Mouse (Mus musculus): ENCODE results near the gene Olfr1393. TPM values are rescaled to one million over a fixed set of nuclear protein-coding genes. Genes with fewer than 3 reads are reported as not detected.
A peak's percentile ranks its signal among the peaks of the same experiment; 100 is the strongest.

Gene Olfr1393
- polyA plus RNA-seq, 1 experiment from 2014 or later = not detected

DNA sequence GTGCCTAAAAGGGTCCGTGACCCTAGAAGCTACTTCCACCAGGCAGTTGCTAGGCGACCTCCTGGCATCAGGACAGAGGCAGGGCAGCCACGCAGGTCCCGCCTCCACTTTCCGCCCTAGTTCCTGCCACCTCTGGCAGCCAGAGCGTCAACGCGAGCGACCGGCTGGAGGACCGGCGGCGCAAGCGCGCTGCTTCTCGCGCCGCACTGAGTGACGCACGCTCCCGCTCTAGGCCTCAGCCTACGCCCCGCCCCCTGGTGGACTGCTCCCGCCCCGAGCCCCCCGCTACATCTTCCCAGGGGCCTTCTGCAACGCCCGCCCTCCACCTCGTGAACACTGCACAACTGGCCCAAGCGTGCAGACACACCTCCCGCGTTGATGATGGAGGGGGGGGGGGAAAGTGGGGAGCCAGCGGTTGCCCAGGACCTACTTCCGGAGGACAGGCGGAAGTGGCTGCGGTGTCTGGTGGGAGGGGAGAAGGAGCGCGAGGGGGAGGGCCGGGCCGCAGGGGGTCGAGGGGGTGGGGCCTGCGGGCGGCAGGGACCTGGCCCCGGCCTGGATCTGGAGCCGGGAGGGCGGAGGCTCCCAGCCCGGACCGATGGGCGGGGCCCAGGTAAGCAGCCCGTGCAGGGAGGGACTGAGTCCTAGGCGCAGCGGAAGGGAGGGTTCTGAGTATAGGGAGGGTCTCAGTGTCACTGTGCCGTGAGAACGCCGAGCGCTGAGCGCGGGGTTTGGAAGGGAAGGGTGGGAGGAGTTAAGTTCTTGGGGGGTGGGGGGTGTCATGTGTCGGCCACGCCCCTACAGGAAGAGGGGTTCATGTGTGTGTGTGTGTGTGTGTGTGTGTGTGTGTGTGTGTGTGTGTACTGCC lies 34.1 kb upstream of the Olfr1393 start, which contains the start of gene Mgat1:
TSS of gene Mgat1 (plus strand) at position 465 of the 868 bp plus-strand sequence.
- Histone ChIP-seq H3K27me3 (replicated peaks; ENCODE audit: control insufficient read depth, insufficient read depth, low read length) (no peaks in the 10 kb centered on the region), H3K4me2 (peak within 1 kb of the TSS; percentile 86), H3K9ac (ENCODE audit: low read depth, low read length) (peak within 1 kb of the TSS; percentile 66), H3K27ac (ENCODE audit: low read depth, low read length) (peak within 1 kb of the TSS; percentile 86), H3K9me3 (ENCODE audit: control insufficient read depth, low read length) (no peaks in the 10 kb centered on the region), H3K4me3 (ENCODE audit: low read depth, low read length) (peak within 1 kb of the TSS; percentile 59), H3K36me3 (ENCODE audit: control insufficient read depth, insufficient read depth, low read length) (no peaks in the 10 kb centered on the region), H3K4me1 (replicated peaks; ENCODE audit: control insufficient read depth, insufficient read depth, low read length) (peaks cover 47% of the 10 kb centered on the region)
- under 1% methylated on average over 57 of the region's 60 CpGs for WGBS
- DNase-seq (ENCODE audit: low spot score) = peak; percentile 97
- peak; percentile 90 for ATAC-seq (replicated peaks; ENCODE audit: low FRiP score)

DNA sequence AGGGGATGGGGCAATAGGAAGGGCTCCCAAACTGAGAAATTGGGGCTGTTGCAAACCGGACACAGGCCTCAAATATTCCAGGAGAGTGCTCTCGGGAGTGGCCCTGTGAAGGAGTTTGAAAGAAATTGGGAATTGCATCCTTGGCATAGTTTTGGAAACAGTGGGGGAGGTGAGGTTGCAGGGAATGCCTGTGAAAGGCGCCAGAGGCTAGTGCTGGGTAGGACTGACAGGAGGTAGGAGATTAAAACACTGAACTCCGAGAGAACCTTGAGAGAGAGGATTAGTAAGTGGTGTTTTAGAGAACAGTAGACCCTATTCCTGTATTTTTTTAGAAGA lies 33.5 kb upstream of the Olfr1393 start:
- peak overlapping the region; percentile 66 for H3K9ac ChIP-seq (ENCODE audit: low read depth, low read length)
- ATAC-seq (replicated peaks; ENCODE audit: low FRiP score) = no peak
- no peaks in the 10 kb centered on the region for H3K27me3 ChIP-seq (replicated peaks; ENCODE audit: control insufficient read depth, insufficient read depth, low read length)
- 4% methylated on average over 4 of the region's 4 CpGs for WGBS
- peak overlapping the region; percentile 86 for H3K27ac ChIP-seq (ENCODE audit: low read depth, low read length)
- H3K9me3 ChIP-seq (ENCODE audit: control insufficient read depth, low read length) = no peaks in the 10 kb centered on the region
- DNase-seq (ENCODE audit: low spot score) = no peak
- no peaks in the 10 kb centered on the region for H3K36me3 ChIP-seq (ENCODE audit: control insufficient read depth, insufficient read depth, low read length)
- H3K4me3 ChIP-seq (ENCODE audit: low read depth, low read length) = peak overlapping the region; percentile 59
- H3K4me1 ChIP-seq (replicated peaks; ENCODE audit: control insufficient read depth, insufficient read depth, low read length) = peaks cover 52% of the 10 kb centered on the region
- peak overlapping the region; percentile 86 for H3K4me2 ChIP-seq

GRCm38 (mm10) chr11:49245176-49245575 lies 32.9 kb upstream of the Olfr1393 start:
- Histone ChIP-seq H3K4me1 (replicated peaks; ENCODE audit: control insufficient read depth, insufficient read depth, low read length) (peaks cover 58% of the 10 kb centered on the region), H3K9ac (ENCODE audit: low read depth, low read length) (no peak overlapping the region), H3K4me3 (ENCODE audit: low read depth, low read length) (peak overlapping the region; percentile 59), H3K27ac (ENCODE audit: low read depth, low read length) (peak overlapping the region; percentile 86), H3K9me3 (ENCODE audit: control insufficient read depth, low read length) (no peaks in the 10 kb centered on the region), H3K4me2 (peak overlapping the region; percentile 86), H3K27me3 (replicated peaks; ENCODE audit: control insufficient read depth, insufficient read depth, low read length) (no peaks in the 10 kb centered on the region), H3K36me3 (ENCODE audit: control insufficient read depth, insufficient read depth, low read length) (no peaks in the 10 kb centered on the region)
- DNase-seq (ENCODE audit: low spot score) (peak; percentile 48), ATAC-seq (replicated peaks; ENCODE audit: low FRiP score) (no peak)
- WGBS = 16% methylated on average over 7 of the region's 7 CpGs

GRCm38 (mm10) chr11:49245634-49246415 lies 32.3 kb upstream of the Olfr1393 start:
- ATAC-seq (replicated peaks; ENCODE audit: low FRiP score) (no peak), DNase-seq (ENCODE audit: low spot score) (no peak)
- Histone ChIP-seq H3K4me2 (peak overlapping the region; percentile 86), H3K4me3 (ENCODE audit: low read depth, low read length) (peak overlapping the region; percentile 59), H3K27ac (ENCODE audit: low read depth, low read length) (0 out of 2 replicates have a peak overlapping the region, but pooled peaks have one; percentile 35), H3K9me3 (ENCODE audit: control insufficient read depth, low read length) (no peaks in the 10 kb centered on the region), H3K9ac (ENCODE audit: low read depth, low read length) (no peak overlapping the region), H3K36me3 (ENCODE audit: control insufficient read depth, insufficient read depth, low read length) (no peaks in the 10 kb centered on the region), H3K4me1 (replicated peaks; ENCODE audit: control insufficient read depth, insufficient read depth, low read length) (peaks cover 58% of the 10 kb centered on the region), H3K27me3 (replicated peaks; ENCODE audit: control insufficient read depth, insufficient read depth, low read length) (no peaks in the 10 kb centered on the region)
- 16% methylated on average over 12 of the region's 12 CpGs for WGBS

DNA sequence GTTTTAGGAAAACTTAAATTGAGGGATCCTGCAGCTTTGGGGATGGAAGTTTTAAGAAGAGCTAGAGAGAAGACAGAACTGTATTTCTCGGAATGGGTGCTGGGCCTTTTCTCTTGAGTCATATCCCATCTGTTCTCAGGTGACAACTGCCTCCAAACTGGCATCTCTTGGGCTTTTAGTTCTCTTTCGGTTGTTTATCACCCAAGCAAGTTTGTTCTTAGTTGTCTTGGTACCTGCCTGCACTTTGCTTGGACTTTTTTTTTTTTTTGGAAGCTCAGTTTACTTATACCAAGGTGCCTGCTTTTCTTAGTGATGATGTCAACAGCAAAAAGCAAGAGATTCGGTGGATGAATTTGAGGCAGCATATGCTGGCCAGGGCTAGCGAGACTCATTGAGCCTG lies 31.6 kb upstream of the Olfr1393 start:
- Histone ChIP-seq H3K27me3 (replicated peaks; ENCODE audit: control insufficient read depth, insufficient read depth, low read length) (no peaks in the 10 kb centered on the region), H3K4me2 (peak overlapping the region; percentile 86), H3K9me3 (ENCODE audit: control insufficient read depth, low read length) (no peaks in the 10 kb centered on the region), H3K4me1 (replicated peaks; ENCODE audit: control insufficient read depth, insufficient read depth, low read length) (peaks cover 63% of the 10 kb centered on the region), H3K9ac (ENCODE audit: low read depth, low read length) (no peak overlapping the region), H3K27ac (ENCODE audit: low read depth, low read length) (no peak overlapping the region), H3K4me3 (ENCODE audit: low read depth, low read length) (peak overlapping the region; percentile 59; the same call in 1 of the 2 replicates), H3K36me3 (ENCODE audit: control insufficient read depth, insufficient read depth, low read length) (no peaks in the 10 kb centered on the region)
- no peak for ATAC-seq (replicated peaks; ENCODE audit: low FRiP score)
- DNase-seq (ENCODE audit: low spot score) = no peak
- WGBS = 83% methylated on average over 4 of the region's 4 CpGs

DNA sequence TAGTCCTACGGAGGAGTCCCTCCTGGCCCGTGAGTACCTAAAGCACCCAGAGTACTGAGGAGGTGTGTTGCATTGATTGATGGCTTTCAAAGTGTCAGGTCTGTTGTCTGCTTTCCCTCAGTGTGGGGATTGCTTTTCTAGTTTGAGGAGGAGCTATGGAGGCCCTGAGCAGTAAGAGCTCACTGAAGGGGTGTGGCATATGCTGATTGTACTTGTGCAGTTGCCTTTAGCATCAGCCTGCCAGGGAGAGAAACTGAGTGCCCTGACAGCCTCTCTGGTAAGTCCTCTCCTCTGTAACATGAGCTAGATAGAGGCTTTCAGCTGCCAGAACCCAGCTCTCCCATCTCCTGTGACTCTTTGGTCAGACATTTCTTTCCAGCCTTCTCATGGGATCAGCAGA lies 30.8 kb upstream of the Olfr1393 start:
- no peaks in the 10 kb centered on the region for H3K27me3 ChIP-seq (replicated peaks; ENCODE audit: control insufficient read depth, insufficient read depth, low read length)
- H3K9me3 ChIP-seq (ENCODE audit: control insufficient read depth, low read length) = no peaks in the 10 kb centered on the region
- 48% methylated on average over 2 of the region's 2 CpGs for WGBS
- peak overlapping the region; percentile 86; the same call in 1 of the 2 replicates for H3K4me2 ChIP-seq
- no peaks in the 10 kb centered on the region for H3K36me3 ChIP-seq (ENCODE audit: control insufficient read depth, insufficient read depth, low read length)
- DNase-seq (ENCODE audit: low spot score) = no peak
- no peak overlapping the region for H3K9ac ChIP-seq (ENCODE audit: low read depth, low read length)
- H3K27ac ChIP-seq (ENCODE audit: low read depth, low read length) = no peak overlapping the region
- ATAC-seq (replicated peaks; ENCODE audit: low FRiP score) = no peak
- no peak overlapping the region for H3K4me3 ChIP-seq (ENCODE audit: low read depth, low read length)
- H3K4me1 ChIP-seq (replicated peaks; ENCODE audit: control insufficient read depth, insufficient read depth, low read length) = peaks cover 70% of the 10 kb centered on the region

DNA sequence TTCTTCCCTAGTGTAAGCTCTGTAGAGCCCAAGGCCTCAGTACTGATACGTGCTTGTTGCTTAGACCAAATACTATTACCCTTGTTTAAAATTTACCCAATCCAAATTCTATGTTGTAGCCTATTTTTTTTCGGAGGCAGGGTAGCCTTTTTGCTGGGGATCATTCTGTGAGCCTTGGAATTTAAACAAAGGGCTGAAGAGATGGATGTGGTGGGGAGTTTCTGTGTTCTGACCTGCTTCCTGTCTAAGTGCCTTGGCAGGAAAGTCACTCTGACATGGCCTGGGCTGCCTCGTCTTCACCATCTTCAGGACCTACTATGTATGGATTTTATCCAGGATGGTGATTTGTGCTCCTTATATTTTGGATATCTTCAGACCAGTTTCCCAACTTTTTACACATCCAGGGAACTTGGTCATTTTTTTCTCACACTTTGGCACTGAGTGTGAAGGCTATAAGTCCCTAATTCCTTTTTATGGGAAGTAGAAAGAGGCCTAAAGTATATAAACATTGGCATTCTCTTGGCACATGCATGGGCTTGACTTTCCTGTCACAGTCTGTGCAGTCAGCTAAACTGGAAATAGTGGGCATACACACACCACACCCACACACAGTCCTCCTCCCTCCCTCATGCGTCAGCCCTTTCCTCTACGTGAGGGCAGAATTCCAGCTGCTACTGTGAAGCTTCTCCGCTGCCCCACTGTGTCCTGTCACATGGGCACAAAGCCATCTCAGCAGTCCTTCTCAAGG lies 29.7 kb upstream of the Olfr1393 start:
- Histone ChIP-seq H3K9ac (ENCODE audit: low read depth, low read length) (no peak overlapping the region), H3K4me1 (replicated peaks; ENCODE audit: control insufficient read depth, insufficient read depth, low read length) (peaks cover 65% of the 10 kb centered on the region)
- WGBS = 67% methylated on average over 6 of the region's 6 CpGs

GRCm38 (mm10) chr11:49248974-49249700 lies 29.0 kb upstream of the Olfr1393 start:
- H3K9ac ChIP-seq (ENCODE audit: low read depth, low read length) = no peak overlapping the region
- WGBS = 69% methylated on average over 6 of the region's 6 CpGs
- no peak for DNase-seq (ENCODE audit: low spot score)
- H3K36me3 ChIP-seq (ENCODE audit: control insufficient read depth, insufficient read depth, low read length) = peaks cover 9% of the 10 kb centered on the region; the same call in 1 of the 2 replicates
- no peaks in the 10 kb centered on the region for H3K9me3 ChIP-seq (ENCODE audit: control insufficient read depth, low read length)
- peak overlapping the region; percentile 89 for H3K27ac ChIP-seq (ENCODE audit: low read depth, low read length)
- peaks cover 65% of the 10 kb centered on the region for H3K4me1 ChIP-seq (replicated peaks; ENCODE audit: control insufficient read depth, insufficient read depth, low read length)
- no peaks in the 10 kb centered on the region for H3K27me3 ChIP-seq (replicated peaks; ENCODE audit: control insufficient read depth, insufficient read depth, low read length)
- H3K4me2 ChIP-seq = peak overlapping the region; percentile 90
- no peak for ATAC-seq (replicated peaks; ENCODE audit: low FRiP score)
- H3K4me3 ChIP-seq (ENCODE audit: low read depth, low read length) = no peak overlapping the region

More for the DNA sequence above, 29.7 kb upstream of the Olfr1393 start:
- 0 out of 2 replicates have a peak, but pooled peaks cover 4% of the 10 kb centered on the region for H3K36me3 ChIP-seq (ENCODE audit: control insufficient read depth, insufficient read depth, low read length)
- H3K27ac ChIP-seq (ENCODE audit: low read depth, low read length) = no peak overlapping the region
- ATAC-seq (replicated peaks; ENCODE audit: low FRiP score) = no peak
- no peak for DNase-seq (ENCODE audit: low spot score)
- no peaks in the 10 kb centered on the region for H3K27me3 ChIP-seq (replicated peaks; ENCODE audit: control insufficient read depth, insufficient read depth, low read length)
- H3K4me2 ChIP-seq = no peak overlapping the region
- no peaks in the 10 kb centered on the region for H3K9me3 ChIP-seq (ENCODE audit: control insufficient read depth, low read length)
- no peak overlapping the region for H3K4me3 ChIP-seq (ENCODE audit: low read depth, low read length)

All from liver, embryonic 11.5 days (tissue).